Mouse (Mus musculus): ENCODE results near the gene Fbxl19.
A peak's percentile ranks its signal among the peaks of the same experiment; 100 is the strongest.
"Not testable (repeated sequence)": the region's sequence is repeated elsewhere in the genome, so short reads cannot be mapped to it uniquely, and the experiment has no call there.

Gene Fbxl19

GRCm38 (mm10) chr7:127730170-127730569, 14.2 kb upstream of the Fbxl19 start:
- no peak for DNase-seq

DNA sequence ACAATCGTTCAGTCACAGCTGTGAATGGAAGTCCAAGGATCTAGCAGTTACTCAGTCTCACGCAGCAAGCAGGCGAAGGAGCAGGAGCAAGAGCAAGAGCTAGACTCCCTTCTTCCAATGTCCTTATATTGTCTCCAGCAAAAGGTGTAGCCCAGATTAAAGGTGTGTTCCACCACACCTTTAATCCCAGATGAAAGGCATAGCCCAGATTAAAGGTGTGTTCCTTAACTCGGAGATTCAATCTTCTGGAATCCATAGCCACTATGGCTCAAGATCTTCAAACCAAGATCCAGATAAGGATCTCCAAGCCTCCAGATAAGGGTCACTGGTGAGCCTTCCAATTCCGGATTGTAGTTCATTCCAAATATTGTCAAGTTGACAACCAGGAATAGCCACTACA, 12.3 kb upstream of the Fbxl19 start, which contains the start of gene Ctf2:
Gene Ctf2 (minus strand): TSS at position 101 of the 400 bp plus-strand sequence.
- not testable (repeated sequence) for DNase-seq

DNA sequence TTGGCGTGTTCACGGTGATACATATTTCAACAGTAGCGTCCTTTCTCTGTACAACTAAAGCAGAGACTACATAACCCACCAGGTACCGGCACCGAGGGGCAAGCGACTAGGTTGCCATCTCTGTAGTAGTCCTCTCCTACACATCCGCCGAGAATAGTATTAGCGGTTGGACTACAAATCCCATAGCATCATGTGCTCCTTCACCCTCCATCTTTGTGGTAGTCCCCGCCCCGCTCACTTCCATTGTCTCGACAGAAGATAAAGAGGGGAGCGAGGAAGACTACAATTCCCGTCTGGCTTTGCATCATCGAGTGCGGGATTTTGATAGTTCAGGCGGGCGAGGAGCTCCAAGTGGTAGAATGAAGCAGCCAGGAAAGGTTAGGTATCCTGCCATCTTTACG, 908 bp downstream of the Fbxl19 start:
- DNase-seq, result peak; percentile 90 to 95

- peak; percentile 94 to 97 for DNase-seq
Observed at GRCm38 (mm10) chr7:127745652-127746493, 1.5 kb downstream of the Fbxl19 start.

DNA sequence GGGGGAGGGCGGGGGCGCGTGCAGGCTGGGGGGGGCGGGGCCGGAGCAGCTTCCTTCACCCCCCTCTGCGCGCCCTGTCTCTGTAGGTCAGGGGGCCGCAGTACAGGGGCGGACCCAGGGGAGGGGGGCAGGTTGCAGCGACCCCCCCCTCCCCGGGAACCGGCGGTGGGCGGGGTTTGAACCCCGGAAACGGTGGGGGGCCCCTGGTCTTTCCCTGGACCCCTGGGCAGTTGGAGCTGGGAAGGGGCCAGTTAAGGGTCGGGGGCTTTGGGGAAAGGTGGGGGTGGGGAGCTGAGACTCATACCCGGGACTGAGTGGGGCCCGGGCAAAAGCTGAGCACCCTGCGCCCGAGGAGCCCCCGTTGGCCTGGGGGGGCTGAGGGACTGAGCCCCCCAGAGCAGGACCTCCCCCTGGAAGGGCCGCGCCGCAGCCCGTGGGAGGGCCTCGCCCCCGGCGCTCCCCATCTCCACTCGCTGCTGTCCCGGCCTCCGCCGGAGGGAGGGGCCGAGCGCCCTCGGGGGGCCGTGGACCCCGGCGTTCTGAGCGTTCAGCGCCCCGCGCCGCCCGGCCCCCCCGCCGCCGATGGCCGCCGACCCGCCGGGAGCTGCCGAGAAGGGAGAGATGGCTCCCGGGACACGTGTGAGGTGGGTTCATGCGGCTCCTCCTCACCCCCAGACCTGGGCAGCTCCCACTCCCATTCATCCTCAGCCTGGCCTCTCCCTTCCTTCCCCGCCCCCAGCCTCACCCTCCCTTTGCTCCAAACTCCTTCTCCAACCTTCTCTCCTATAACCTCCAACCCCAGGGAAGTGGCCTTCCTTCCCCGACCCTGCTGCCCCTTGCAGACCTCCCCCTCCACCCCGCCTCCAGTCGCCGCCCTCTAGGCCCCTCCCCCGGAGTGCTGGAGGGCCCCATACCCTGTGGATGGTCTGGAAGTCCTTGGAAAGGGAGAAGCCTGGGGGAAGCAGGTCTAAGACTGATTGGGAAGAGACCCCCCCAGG, 2.5 kb downstream of the Fbxl19 start:
- peak; percentile 62 to 68 for DNase-seq

GRCm38 (mm10) chr7:127747559-127748234, 3.4 kb downstream of the Fbxl19 start:
- DNase-seq, result no peak

- no peak for DNase-seq
Observed at GRCm38 (mm10) chr7:127748235-127748560, 3.9 kb downstream of the Fbxl19 start.

DNA sequence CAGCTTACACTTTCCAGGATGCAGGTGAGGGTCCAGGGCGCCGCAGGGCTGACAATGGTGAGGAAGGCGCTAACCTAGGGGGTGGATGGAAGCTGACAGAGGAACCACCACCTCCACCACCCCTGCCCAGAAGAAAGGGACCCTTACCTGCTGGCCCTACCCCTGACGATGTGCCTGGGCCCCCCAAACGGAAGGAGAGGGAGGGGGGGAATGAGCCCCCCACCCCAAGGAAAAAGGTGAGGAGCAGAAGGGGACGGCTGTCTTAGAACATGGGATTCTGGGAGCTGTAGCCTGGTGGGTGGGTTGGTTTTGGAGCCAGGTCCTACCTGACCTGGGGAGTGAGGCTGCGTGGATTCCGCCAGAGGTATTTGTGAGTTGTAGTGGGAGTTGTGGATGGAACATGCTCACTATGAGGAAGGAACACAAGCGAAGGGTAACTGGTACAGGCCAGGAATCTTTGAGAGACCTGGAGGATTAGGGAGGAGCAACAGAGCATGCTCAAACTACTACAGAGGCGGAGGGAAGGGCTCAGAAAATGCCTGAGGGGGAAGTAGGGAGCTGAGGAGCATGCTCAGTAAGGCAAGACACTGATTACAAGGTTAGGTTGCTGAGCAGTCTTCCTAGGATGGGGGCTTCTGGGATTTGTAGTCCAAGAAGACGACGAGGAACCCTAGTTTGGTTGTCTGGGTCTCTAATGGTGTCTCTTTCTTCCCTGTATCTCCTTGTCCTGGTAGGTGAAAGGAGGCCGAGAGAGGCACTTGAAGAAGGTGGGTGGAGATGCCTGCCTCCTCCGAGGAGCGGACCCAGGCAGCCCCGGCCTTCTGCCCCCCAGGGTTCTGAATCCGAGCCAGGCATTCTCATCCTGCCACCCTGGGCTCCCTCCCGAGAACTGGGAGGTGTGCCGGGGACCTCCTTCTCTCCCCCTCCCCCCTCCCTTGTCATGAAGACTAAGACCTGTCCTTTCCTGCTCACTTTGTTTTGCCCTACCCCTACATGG, 6.1 kb downstream of the Fbxl19 start:
- peak in 1 of 2 experiments; percentile 39 for DNase-seq

DNA sequence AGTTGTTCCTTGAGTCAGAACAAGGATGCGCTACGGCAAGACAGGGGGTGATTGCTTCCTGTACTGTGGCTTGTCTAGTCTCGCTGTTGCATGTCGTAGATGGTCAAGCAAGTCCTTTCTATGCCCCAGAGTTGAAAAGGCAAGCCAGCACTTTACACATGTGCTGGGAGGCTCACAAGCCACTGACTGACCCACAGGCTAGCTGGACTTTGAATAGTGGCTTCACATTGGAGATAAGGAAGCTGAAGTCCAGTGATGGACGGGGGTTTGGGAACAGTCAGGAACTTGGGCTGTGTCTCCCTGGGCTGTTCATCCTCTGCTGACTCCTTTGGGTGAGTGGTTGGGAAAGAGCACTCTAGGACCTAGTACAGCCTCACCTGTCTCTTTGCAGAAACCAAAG, 7.3 kb downstream of the Fbxl19 start:
- no peak for DNase-seq

GRCm38 (mm10) chr7:127752069-127752468, 7.7 kb downstream of the Fbxl19 start:
- no peak for DNase-seq

- no peak for DNase-seq
Observed at GRCm38 (mm10) chr7:127753158-127753557, 8.8 kb downstream of the Fbxl19 start.

GRCm38 (mm10) chr7:127753741-127754140, 9.4 kb downstream of the Fbxl19 start:
- DNase-seq, result no peak

GRCm38 (mm10) chr7:127759716-127760115, 15.4 kb downstream of the Fbxl19 start:
- no peak for DNase-seq

GRCm38 (mm10) chr7:127760478-127760877, 16.1 kb downstream of the Fbxl19 start:
- DNase-seq, result no peak

DNA sequence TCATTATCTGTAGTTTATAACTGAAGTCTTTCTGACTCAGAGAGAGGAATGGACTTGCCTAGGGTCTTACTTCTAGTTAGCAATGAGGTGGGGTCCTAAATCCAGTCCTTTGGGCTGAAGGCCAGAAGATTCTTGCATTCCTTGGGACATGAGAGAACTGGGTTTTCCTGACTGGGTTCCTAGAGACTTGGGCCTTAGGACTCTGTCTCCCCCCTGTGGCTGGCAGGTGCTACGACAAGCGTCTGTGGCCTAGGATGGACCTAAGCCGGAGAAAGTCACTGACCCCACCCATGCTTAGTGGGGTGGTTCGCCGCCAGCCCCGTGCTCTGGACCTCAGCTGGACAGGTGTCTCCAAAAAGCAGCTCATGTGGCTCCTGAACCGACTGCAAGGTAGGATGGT, 16.7 kb downstream of the Fbxl19 start:
- peak; percentile 81 to 85 for DNase-seq

- no peak for DNase-seq
Observed at GRCm38 (mm10) chr7:127763642-127764041, 19.3 kb downstream of the Fbxl19 start.

DNA sequence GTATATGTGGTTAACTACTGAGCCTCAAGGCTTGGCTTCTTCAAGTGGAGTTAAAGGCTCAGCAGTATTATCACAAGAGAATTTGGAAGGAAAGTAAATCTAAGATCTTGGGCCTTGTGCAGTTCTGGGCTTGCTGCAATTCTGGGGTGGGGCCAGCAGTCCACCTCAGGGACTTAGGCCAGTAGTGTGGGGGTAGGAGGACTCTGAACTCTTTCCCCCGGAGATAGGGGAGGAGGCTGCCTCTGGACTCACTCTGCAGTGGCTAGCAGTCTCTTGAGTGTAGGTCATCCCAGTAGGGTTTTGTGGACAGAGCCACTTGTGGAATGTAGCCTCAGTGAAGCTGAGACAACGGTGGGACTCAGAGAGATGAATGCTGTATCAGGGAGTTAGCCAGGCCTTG, 21.4 kb downstream of the Fbxl19 start:
- DNase-seq, result peak in 1 of 2 experiments; percentile 34

DNA sequence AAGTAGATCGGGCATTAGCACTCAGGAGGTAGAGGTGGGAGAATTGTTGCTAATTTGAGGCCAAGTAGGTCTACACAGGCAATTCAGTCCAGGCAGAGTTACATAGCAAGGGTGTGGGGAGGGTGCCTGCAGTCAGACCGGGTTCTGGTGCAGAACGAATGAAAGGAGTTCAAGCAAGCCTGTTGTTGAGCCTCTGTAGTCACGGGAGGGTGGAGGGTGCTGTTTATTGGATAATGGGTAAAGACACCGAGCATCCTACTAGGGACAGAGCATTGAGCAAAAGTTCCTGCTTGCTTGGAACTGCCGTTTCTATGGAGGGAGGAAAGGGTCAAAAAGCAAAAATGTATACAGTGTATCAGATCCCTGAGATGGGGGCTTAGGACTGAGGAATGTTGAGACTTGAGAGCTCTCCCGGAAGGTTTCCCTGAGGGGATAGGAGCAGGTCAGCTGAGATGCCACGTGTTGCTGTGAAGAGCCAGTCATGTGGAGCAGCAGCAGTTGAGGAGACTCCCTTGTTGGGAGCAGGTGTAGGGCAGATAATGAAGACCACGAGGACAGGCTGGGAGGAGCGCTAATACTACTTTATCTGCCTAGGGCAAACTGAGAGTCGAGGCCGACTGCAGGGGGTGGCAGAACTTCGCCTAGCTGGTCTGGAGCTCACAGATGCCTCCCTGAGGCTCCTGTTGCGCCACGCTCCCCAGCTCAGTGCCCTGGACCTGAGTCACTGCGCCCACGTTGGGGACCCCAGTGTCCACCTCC, 22.7 kb downstream of the Fbxl19 start:
- no peak for DNase-seq

DNA sequence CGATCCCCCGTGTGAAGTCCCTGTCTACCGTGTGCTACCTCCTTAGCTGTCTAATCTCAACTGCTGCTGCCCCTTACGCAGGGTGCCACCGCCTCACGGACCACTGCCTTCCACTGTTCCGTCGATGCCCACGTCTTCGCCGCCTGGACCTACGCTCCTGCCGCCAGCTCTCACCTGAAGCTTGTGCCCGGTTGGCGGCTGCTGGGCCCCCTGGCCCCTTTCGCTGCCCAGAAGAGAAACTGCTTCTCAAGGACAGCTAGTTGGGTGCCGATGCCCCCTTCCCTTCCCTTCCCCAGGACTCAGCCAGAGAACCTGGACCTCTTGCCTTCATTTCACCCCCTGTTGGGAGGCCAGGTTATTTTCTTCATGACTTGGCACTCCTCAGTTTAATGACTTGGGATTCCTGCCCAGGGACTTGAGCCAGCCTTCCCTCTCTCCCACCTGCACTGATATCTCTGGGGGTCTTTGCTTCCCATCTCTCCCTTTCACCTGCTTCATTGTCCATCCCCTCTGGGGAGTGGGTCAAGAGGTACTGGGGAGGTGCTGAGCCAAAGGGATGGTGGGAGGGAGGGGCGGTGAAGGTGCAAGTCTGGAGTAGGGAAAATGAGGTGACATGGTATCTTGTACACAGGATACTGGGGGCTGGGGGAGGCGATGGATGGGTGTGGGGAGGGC, 23.5 kb downstream of the Fbxl19 start:
- no peak for DNase-seq

GRCm38 (mm10) chr7:127768346-127768996, 24.1 kb downstream of the Fbxl19 start:
- peak in 1 of 2 experiments; percentile 33 for DNase-seq

Measured in kidney, postnatal 4 days (tissue).